Mouse (Mus musculus): ENCODE measurements around the gene Ift22. TPM values are rescaled to one million over a fixed set of nuclear protein-coding genes. Genes with fewer than 3 reads are reported as not detected.
"Not testable (repeated sequence)": the region's sequence is repeated elsewhere in the genome, so short reads cannot be mapped to it uniquely, and the experiment has no call there.

The Ift22 gene
- polyA plus RNA-seq, 1 experiment from 2014 or later, result 54.1 TPM

DNA sequence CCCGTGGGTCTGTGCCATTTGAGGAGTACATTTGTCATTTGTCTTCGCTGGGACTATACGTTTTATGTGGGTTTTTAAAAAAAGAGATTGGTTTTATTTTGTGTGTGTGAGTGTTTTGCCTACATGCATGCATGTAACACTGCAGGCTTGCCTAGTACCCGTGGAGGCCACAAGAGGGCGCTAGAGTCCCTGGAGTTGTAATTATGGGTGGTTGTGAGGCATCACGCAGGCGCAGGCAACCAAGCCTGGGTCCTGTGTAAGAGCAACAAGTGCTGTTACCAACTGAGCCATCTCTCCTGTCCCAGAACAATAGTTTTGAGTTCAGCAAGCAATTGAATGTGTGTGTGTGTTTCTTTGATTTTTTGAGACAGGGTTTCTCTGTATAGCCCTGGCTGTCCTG, 31.3 kb downstream of the Ift22 start:
- H3K27ac ChIP-seq (ENCODE audit: low read length), result no peak overlapping the region
- H3K4me2 ChIP-seq (ENCODE audit: low read depth, low read length), result no peak overlapping the region
- H3K36me3 ChIP-seq (ENCODE audit: control insufficient read depth, insufficient read depth, low read length), result no peaks in the 10 kb centered on the region
- H3K27me3 ChIP-seq (ENCODE audit: control insufficient read depth, insufficient read depth, low read length), result no peaks in the 10 kb centered on the region
- no peaks in the 10 kb centered on the region for H3K4me1 ChIP-seq (ENCODE audit: control insufficient read depth, insufficient read depth, low read length)
- ATAC-seq (ENCODE audit: insufficient read depth, low FRiP score), result no peak
- no peaks in the 10 kb centered on the region for H3K9me3 ChIP-seq (replicated peaks; ENCODE audit: control insufficient read depth, low read length)
- H3K4me3 ChIP-seq (replicated peaks; ENCODE audit: low read length), result no peak overlapping the region
- WGBS, result 68% methylated on average over 7 of the region's 7 CpGs
- no peak overlapping the region for H3K9ac ChIP-seq (ENCODE audit: low read length)

DNA sequence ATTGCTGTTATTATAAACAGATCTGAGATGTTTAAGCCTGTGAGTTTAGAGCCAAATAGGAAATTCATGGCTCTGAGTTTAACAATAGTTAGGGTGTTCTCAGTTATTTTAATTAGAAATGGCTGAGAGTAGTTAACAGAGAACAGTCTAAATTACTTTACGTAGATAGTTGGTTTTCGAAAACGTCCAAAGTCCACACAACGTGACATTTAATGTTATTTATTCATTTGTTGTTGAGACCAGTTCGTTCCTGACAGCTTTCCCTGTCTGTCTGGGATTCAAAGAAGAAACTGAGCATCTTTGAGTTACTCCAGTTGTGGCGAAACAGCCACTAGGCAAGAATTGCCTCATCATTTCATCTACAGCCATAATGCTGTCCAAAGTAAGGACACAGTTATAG, 32.1 kb downstream of the Ift22 start:
- not testable (repeated sequence) for H3K9ac ChIP-seq (ENCODE audit: low read length); H3K4me1 ChIP-seq (ENCODE audit: control insufficient read depth, insufficient read depth, low read length); H3K4me2 ChIP-seq (ENCODE audit: low read depth, low read length); H3K4me3 ChIP-seq (replicated peaks; ENCODE audit: low read length); H3K27ac ChIP-seq (ENCODE audit: low read length); H3K27me3 ChIP-seq (ENCODE audit: control insufficient read depth, insufficient read depth, low read length); H3K9me3 ChIP-seq (replicated peaks; ENCODE audit: control insufficient read depth, low read length); ATAC-seq (ENCODE audit: insufficient read depth, low FRiP score); H3K36me3 ChIP-seq (ENCODE audit: control insufficient read depth, insufficient read depth, low read length)
- 70% methylated on average over 6 of the region's 6 CpGs for WGBS

DNA sequence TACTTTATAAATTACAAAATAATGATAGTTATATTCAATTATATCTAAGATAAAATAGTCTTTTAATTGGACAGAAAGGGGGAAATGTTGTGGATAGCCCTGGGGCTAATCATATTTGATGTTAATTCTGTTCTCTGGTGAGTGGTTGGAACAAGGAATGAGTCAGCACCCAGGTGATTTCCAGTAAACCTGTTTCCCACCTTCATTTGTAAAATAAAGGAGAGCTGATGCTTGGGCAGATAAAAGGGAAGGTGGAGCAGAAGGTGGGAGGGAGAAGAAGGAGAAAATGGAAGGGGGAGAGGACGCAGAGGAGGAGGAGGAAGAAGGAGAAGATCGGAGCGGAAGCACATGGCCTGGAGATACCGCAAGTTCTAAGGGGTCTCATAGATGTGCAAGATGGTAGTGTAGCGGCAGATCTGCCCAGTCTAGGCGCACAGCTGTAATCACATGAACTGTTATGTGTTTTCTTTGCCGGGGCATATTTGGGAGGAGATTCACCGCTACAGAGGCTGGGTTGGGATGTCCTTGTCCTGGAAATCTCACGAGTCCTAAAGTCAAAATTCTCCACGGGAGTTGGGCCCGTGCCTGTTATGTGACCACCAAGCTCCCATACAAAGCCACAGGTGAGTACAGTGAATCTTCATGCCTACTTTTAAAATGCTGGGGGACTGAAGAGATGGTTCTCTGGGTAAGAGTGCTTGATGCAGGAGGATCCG, 33.1 kb downstream of the Ift22 start:
- no peak for ATAC-seq (ENCODE audit: insufficient read depth, low FRiP score)
- 86% methylated on average over 12 of the region's 12 CpGs for WGBS

DNA sequence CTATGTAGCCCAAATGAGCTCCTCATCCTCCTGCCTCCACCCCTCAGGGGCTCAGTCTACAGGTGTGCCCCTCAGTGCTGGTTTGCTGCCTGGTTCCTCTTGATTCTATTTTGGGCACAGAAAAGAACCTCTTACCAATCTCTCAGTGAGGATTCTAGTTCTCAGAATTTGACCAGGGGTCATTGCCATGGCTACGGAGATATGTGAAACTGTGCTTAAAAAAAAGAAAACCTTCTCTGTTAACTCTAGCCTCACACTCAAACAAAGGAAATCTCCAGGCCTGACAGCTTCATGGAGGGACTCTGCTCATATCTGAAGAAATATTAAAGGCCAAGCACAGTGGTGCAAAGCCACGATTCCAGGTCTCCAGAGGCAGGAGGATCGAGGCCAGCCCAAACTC, 34.8 kb downstream of the Ift22 start:
- no peaks in the 10 kb centered on the region for H3K27me3 ChIP-seq (ENCODE audit: control insufficient read depth, insufficient read depth, low read length)
- no peak overlapping the region for H3K4me3 ChIP-seq (replicated peaks; ENCODE audit: low read length)
- H3K9ac ChIP-seq (ENCODE audit: low read length), result no peak overlapping the region
- 61% methylated on average over 3 of the region's 3 CpGs for WGBS
- no peaks in the 10 kb centered on the region for H3K9me3 ChIP-seq (replicated peaks; ENCODE audit: control insufficient read depth, low read length)
- H3K36me3 ChIP-seq (ENCODE audit: control insufficient read depth, insufficient read depth, low read length), result no peaks in the 10 kb centered on the region
- no peaks in the 10 kb centered on the region for H3K4me1 ChIP-seq (ENCODE audit: control insufficient read depth, insufficient read depth, low read length)
- no peak overlapping the region for H3K27ac ChIP-seq (ENCODE audit: low read length)
- ATAC-seq (ENCODE audit: insufficient read depth, low FRiP score), result no peak
- no peak overlapping the region for H3K4me2 ChIP-seq (ENCODE audit: low read depth, low read length)

More for the DNA sequence above, 33.1 kb downstream of the Ift22 start:
- Histone ChIP-seq H3K4me2 (ENCODE audit: low read depth, low read length) (no peak overlapping the region), H3K9me3 (replicated peaks; ENCODE audit: control insufficient read depth, low read length) (no peaks in the 10 kb centered on the region), H3K4me3 (replicated peaks; ENCODE audit: low read length) (no peak overlapping the region), H3K36me3 (ENCODE audit: control insufficient read depth, insufficient read depth, low read length) (no peaks in the 10 kb centered on the region), H3K9ac (ENCODE audit: low read length) (no peak overlapping the region), H3K4me1 (ENCODE audit: control insufficient read depth, insufficient read depth, low read length) (no peaks in the 10 kb centered on the region), H3K27me3 (ENCODE audit: control insufficient read depth, insufficient read depth, low read length) (no peaks in the 10 kb centered on the region), H3K27ac (ENCODE audit: low read length) (no peak overlapping the region)

DNA sequence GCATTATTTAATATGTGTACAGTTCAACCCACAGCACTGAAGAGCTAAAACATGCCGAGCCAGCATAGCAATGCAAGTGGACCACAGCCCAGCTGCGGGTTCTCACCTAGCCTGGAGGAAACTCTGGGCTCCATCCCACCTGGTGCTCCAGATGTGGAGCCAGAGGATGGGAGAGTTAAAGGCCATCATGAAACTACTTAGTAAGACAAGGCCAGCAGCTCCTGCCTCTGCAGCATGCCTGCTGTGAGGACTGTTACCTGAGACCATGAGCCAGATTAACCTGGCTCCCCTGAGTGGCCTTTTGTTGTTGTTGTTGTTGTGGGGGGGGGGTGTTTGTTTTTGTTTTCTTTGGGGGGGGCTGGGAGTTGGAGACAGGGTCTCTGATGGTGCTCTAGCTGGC, 35.4 kb downstream of the Ift22 start:
- no peaks in the 10 kb centered on the region for H3K9me3 ChIP-seq (replicated peaks; ENCODE audit: control insufficient read depth, low read length)
- H3K27me3 ChIP-seq (ENCODE audit: control insufficient read depth, insufficient read depth, low read length), result no peaks in the 10 kb centered on the region
- ATAC-seq (ENCODE audit: insufficient read depth, low FRiP score), result no peak
- H3K9ac ChIP-seq (ENCODE audit: low read length), result no peak overlapping the region
- H3K4me1 ChIP-seq (ENCODE audit: control insufficient read depth, insufficient read depth, low read length), result no peaks in the 10 kb centered on the region
- H3K36me3 ChIP-seq (ENCODE audit: control insufficient read depth, insufficient read depth, low read length), result no peaks in the 10 kb centered on the region
- WGBS, result 74% methylated on average over 2 of the region's 2 CpGs
- no peak overlapping the region for H3K27ac ChIP-seq (ENCODE audit: low read length)
- no peak overlapping the region for H3K4me2 ChIP-seq (ENCODE audit: low read depth, low read length)
- no peak overlapping the region for H3K4me3 ChIP-seq (replicated peaks; ENCODE audit: low read length)

DNA sequence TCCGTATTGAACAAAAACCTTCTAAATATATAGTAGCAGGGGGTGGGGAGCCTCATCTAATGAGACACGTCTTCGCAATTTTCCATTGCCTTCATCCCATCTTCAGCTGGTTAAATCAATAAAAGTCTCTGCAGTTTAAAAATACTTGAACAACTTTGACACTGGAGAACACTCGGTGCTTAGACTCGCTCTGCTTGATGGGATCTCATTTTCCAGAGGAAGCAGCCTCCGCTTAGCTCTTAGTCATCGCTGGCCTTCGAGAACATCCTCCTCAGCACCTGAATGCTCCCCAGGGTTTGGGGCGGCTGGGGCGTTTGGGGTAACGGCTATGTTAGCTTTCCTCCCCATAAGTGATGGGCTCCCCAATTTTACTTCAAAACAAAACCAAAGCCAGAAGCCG, 37.1 kb downstream of the Ift22 start:
- Histone ChIP-seq H3K4me1 (ENCODE audit: control insufficient read depth, insufficient read depth, low read length) (no peaks in the 10 kb centered on the region), H3K27me3 (ENCODE audit: control insufficient read depth, insufficient read depth, low read length) (no peaks in the 10 kb centered on the region), H3K36me3 (ENCODE audit: control insufficient read depth, insufficient read depth, low read length) (no peaks in the 10 kb centered on the region), H3K9me3 (replicated peaks; ENCODE audit: control insufficient read depth, low read length) (no peaks in the 10 kb centered on the region), H3K4me3 (replicated peaks; ENCODE audit: low read length) (no peak overlapping the region), H3K27ac (ENCODE audit: low read length) (no peak overlapping the region), H3K9ac (ENCODE audit: low read length) (no peak overlapping the region), H3K4me2 (ENCODE audit: low read depth, low read length) (no peak overlapping the region)
- whole genome bisulfite sequencing, result 79% methylated on average over 12 of the region's 12 CpGs
- ATAC-seq (ENCODE audit: insufficient read depth, low FRiP score), result no peak

DNA sequence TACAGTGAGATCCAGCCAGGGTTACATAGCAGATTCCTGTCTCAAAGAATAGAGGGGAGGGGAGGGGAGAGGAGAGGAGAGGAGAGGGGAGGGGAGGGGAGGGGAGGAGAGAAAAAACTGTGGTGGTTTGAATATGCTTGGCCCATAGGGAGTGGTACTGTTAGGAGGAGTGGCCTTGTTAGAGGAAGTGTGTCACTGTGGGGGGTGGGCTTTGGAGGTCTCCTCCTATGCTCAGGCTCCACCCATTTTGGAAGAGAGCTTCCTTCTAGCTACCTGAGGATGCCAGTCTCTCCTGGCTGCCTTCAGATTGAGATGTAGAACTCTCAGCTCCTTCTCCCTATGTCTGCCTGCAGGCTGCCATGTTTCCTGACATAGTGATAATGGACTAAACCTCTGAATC, 39.9 kb downstream of the Ift22 start:
- Histone ChIP-seq H3K9ac (ENCODE audit: low read length) (no peak overlapping the region), H3K27ac (ENCODE audit: low read length) (no peak overlapping the region), H3K9me3 (replicated peaks; ENCODE audit: control insufficient read depth, low read length) (no peaks in the 10 kb centered on the region), H3K36me3 (ENCODE audit: control insufficient read depth, insufficient read depth, low read length) (no peaks in the 10 kb centered on the region), H3K4me1 (ENCODE audit: control insufficient read depth, insufficient read depth, low read length) (no peaks in the 10 kb centered on the region), H3K4me2 (ENCODE audit: low read depth, low read length) (no peak overlapping the region), H3K27me3 (ENCODE audit: control insufficient read depth, insufficient read depth, low read length) (no peaks in the 10 kb centered on the region), H3K4me3 (replicated peaks; ENCODE audit: low read length) (no peak overlapping the region)
- no peak for ATAC-seq (ENCODE audit: insufficient read depth, low FRiP score)

DNA sequence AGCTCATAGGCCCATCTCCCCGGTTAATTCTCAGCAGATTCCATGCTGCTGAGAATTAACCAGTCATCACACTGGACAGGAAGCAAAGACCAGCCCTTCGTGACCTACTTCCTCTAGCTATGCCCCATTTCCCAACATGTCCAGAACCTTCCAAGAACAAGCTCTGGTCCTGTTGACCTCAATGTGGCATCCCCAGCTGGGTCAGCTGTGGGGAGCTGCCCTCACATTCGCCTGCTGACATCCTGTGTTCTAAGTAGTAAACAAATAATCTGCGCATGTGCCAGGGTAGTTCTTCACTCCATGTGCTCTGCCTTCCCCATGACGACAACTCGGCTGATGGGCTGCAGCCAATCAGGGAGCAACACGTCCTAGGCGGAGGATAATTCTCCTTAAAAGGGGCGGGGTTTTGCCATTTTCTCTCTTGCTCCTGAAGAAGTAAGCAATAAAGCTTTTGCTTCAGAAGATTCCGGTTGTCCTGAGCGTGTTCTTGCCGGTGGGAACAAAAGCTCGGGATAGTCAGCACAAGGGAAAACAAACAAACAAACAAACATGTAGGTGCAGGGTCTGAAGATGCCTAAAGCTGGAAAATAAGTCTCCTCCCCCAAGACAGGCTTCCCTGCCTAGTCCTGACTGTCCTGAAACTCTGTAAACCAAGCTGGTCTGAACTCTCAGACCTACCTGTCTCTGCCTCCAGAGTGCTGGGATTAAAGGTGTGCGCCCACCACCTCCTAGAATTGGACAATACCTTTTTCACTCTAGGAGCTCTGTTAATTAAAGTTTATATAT, 41.8 kb downstream of the Ift22 start:
- not testable (repeated sequence) for ATAC-seq (ENCODE audit: insufficient read depth, low FRiP score); H3K4me3 ChIP-seq (replicated peaks; ENCODE audit: low read length); H3K9me3 ChIP-seq (replicated peaks; ENCODE audit: control insufficient read depth, low read length); H3K4me2 ChIP-seq (ENCODE audit: low read depth, low read length); H3K27me3 ChIP-seq (ENCODE audit: control insufficient read depth, insufficient read depth, low read length); H3K27ac ChIP-seq (ENCODE audit: low read length); H3K36me3 ChIP-seq (ENCODE audit: control insufficient read depth, insufficient read depth, low read length); H3K9ac ChIP-seq (ENCODE audit: low read length); H3K4me1 ChIP-seq (ENCODE audit: control insufficient read depth, insufficient read depth, low read length)
- 81% methylated on average over 14 of the region's 14 CpGs for WGBS

DNA sequence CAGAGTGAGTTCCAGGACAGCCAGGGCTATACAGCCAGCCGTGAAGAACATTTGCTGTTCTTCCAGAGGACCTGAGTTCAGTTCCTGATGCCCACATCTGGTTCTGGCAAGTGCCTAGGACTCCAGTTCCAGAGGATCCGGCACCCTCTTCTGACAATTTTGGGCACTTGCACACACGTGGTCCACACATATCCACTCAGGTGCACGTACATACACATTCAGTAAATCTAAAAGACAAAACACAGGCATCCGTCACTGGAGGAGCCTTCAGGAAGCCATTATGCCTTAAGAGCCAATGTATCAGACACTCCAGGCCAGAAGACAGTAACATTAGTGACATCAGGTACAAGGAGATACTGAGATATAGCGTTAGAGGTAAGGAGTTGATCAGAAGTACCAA, 42.6 kb downstream of the Ift22 start:
- Histone ChIP-seq H3K4me1 (ENCODE audit: control insufficient read depth, insufficient read depth, low read length) (peaks cover 5% of the 10 kb centered on the region), H3K27me3 (ENCODE audit: control insufficient read depth, insufficient read depth, low read length) (no peaks in the 10 kb centered on the region), H3K36me3 (ENCODE audit: control insufficient read depth, insufficient read depth, low read length) (no peaks in the 10 kb centered on the region), H3K9me3 (replicated peaks; ENCODE audit: control insufficient read depth, low read length) (no peaks in the 10 kb centered on the region), H3K27ac (ENCODE audit: low read length) (no peak overlapping the region), H3K4me2 (ENCODE audit: low read depth, low read length) (no peak overlapping the region), H3K9ac (ENCODE audit: low read length) (no peak overlapping the region), H3K4me3 (replicated peaks; ENCODE audit: low read length) (no peak overlapping the region)
- WGBS, result 89% methylated on average over 6 of the region's 6 CpGs
- no peak for ATAC-seq (ENCODE audit: insufficient read depth, low FRiP score)
